Mouse (Mus musculus): ENCODE measurements at regions not wholly inside any gene's neighbourhood (a gene's known extent, or its start where the extent isn't known, plus 50 kb on each side); places are given as distances from the start of the nearest gene placed in this dataset.
"Not testable (repeated sequence)": the region's sequence is repeated elsewhere in the genome, so short reads cannot be mapped to it uniquely, and the experiment has no call there.

DNA sequence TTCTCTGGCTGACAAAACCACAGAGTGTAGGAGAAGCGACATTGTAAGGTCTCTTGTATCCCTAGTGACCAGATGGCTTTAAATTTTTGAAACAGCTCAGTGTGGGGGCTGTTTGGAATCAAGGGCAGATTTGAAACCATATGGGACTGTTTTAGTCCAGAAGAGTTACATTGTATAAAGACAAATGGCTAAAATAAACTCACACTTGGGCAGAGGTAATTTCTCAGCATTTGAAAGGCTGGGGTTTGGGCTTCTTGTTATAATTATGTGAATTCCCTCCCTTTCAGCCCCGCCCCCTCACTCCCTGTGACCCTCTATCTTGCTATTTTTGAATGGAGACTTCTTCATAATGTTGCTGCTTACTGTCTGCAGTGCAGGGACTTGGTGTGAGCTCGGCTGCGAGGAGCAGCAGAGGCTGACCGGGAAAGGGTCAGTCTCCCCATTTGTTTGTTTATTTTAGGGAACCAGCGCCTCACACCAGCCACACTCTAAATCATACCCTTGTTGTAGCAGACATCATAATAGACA lies 344.0 kb upstream of the Nova1 start:
- no peaks in the 10 kb centered on the region for H3K79me2 ChIP-seq (ENCODE audit: control insufficient read depth, insufficient read depth)
- H3K4me2 ChIP-seq (ENCODE audit: low read depth) = peak overlapping the region; percentile 42
- H3K27me3 ChIP-seq (ENCODE audit: control insufficient read depth, insufficient read depth, insufficient read length) = no peaks in the 10 kb centered on the region
- H3ac ChIP-seq (ENCODE audit: control insufficient read depth, insufficient read length) = no peak overlapping the region
- TF ChIP-seq MAX (IDR thresholded peaks at IDR 0.05; ENCODE audit: low read depth) (no peak), E2F4 (IDR thresholded peaks at IDR 0.05; ENCODE audit: insufficient read depth) (no peak), REST (IDR thresholded peaks at IDR 0.05; ENCODE audit: insufficient read depth, insufficient read length) (no peak), TCF3 (IDR thresholded peaks at IDR 0.05; ENCODE audit: insufficient read length, low read depth) (no peak), USF1 (IDR thresholded peaks at IDR 0.05; ENCODE audit: low read depth) (no peak), POLR2A (IDR thresholded peaks at IDR 0.05; ENCODE audit: insufficient read length, low read depth) (no peak), TCF12 (IDR thresholded peaks at IDR 0.05; ENCODE audit: insufficient read depth, poor library complexity, severe bottlenecking) (no peak), MYOG (IDR thresholded peaks at IDR 0.05; ENCODE audit: control insufficient read depth in 1 of 3, insufficient read depth in 1 of 3, insufficient read length in 2 of 3, low read depth in 2 of 3) (no peak), MYOD1 (IDR thresholded peaks at IDR 0.05; ENCODE audit: control insufficient read depth in 1 of 3, insufficient read length in 2 of 3, low read depth in 2 of 3) (no peak), CEBPB (IDR thresholded peaks at IDR 0.05; ENCODE audit: insufficient read depth, poor library complexity, severe bottlenecking) (no peak)
- H3K36me3 ChIP-seq (ENCODE audit: control insufficient read depth, insufficient read depth) = no peaks in the 10 kb centered on the region
- no peak overlapping the region for H3K4me3 ChIP-seq

DNA sequence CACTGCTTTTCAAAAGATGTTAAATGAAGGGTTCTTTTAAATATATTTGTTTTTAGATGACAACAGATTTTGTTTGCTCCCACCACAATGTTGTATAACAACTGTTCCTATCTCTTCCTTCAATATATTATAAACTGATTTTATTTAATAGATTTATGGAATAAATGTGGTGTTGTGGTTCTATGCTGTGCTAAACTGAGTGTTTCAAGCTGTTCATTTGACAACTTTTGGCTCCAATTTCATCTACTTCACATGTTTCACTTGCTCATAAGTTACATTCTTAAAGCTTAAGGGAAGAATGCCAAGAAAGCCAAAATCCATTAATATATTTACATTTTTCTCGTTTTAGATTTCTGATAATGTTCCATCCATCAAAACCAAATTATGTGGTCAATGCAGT lies 341.9 kb upstream of the Nova1 start:
- Histone ChIP-seq H3K79me2 (ENCODE audit: control insufficient read depth, insufficient read depth) (no peaks in the 10 kb centered on the region), H3K36me3 (ENCODE audit: control insufficient read depth, insufficient read depth) (no peaks in the 10 kb centered on the region), H3ac (ENCODE audit: control insufficient read depth, insufficient read length) (no peak overlapping the region), H3K4me2 (ENCODE audit: low read depth) (no peak overlapping the region), H3K4me3 (no peak overlapping the region), H3K27me3 (ENCODE audit: control insufficient read depth, insufficient read depth, insufficient read length) (no peaks in the 10 kb centered on the region)
- TF ChIP-seq REST (IDR thresholded peaks at IDR 0.05; ENCODE audit: insufficient read depth, insufficient read length) (no peak), USF1 (IDR thresholded peaks at IDR 0.05; ENCODE audit: low read depth) (no peak), MAX (IDR thresholded peaks at IDR 0.05; ENCODE audit: low read depth) (no peak), POLR2AphosphoS2 (IDR thresholded peaks at IDR 0.05; ENCODE audit: insufficient read length, low read depth) (no peak), TCF3 (IDR thresholded peaks at IDR 0.05; ENCODE audit: insufficient read length, low read depth) (no peak), POLR2A (IDR thresholded peaks at IDR 0.05; ENCODE audit: insufficient read length, low read depth) (no peak), MYOG (IDR thresholded peaks at IDR 0.05; ENCODE audit: control insufficient read depth in 1 of 3, insufficient read depth in 1 of 3, insufficient read length in 2 of 3, low read depth in 2 of 3) (no peak), TCF12 (IDR thresholded peaks at IDR 0.05; ENCODE audit: insufficient read depth, poor library complexity, severe bottlenecking) (no peak), CEBPB (IDR thresholded peaks at IDR 0.05; ENCODE audit: insufficient read depth, poor library complexity, severe bottlenecking) (no peak), SRF (IDR thresholded peaks at IDR 0.05; ENCODE audit: control insufficient read depth, insufficient read length, low read depth) (no peak)

DNA sequence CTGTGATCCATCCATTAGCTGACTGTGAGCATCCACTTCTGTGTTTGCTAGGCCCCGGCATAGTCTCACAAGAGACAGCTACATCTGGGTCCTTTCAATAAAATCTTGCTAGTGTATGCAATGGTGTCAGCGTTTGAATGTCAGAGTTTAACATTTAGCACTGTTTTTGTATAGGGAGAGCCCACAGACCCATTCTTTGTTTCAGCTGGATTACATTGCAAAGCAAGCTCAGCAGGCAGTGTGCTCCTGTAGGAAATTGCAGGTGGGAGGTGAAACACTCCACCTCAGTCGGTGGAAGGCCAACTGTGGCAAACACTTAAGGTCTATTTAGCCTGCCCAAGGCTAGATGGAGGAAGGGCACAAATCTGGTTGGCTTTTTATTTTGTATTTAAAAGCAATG lies 337.2 kb upstream of the Nova1 start:
- H3K27me3 ChIP-seq (ENCODE audit: control insufficient read depth, insufficient read depth, insufficient read length); H3K79me2 ChIP-seq (ENCODE audit: control insufficient read depth, insufficient read depth); H3K4me2 ChIP-seq (ENCODE audit: low read depth); H3K4me3 ChIP-seq; H3K36me3 ChIP-seq (ENCODE audit: control insufficient read depth, insufficient read depth); H3ac ChIP-seq (ENCODE audit: control insufficient read depth, insufficient read length): not testable (repeated sequence)

DNA sequence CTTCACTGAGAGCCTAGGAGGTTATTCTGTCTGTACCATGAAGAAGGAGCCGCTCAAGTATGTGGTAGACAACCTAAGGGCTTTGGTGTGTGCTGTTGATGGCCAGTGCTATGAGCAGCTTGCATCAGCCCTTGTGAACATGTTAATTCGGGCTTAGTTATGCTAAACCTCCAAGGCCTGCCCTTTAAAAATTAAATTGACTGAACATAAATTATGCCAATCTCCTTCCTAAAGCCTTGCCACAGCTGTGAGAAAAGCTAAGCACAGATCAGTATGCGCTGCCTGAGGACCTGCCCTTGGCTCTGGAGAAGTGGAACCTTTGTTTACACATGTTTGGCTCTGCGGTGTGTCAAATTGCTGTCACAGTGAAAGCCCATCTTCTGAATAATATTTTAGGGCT lies 321.9 kb upstream of the Nova1 start:
- Histone ChIP-seq H3K36me3 (ENCODE audit: control insufficient read depth, insufficient read depth) (no peaks in the 10 kb centered on the region), H3K27me3 (ENCODE audit: control insufficient read depth, insufficient read depth, insufficient read length) (no peaks in the 10 kb centered on the region), H3K4me3 (no peak overlapping the region), H3K79me2 (ENCODE audit: control insufficient read depth, insufficient read depth) (no peaks in the 10 kb centered on the region), H3ac (ENCODE audit: control insufficient read depth, insufficient read length) (no peak overlapping the region), H3K4me2 (ENCODE audit: low read depth) (no peak overlapping the region)
- no peak for TF ChIP-seq E2F4 (IDR thresholded peaks at IDR 0.05; ENCODE audit: insufficient read depth)
- no peak for TF ChIP-seq USF1 (IDR thresholded peaks at IDR 0.05; ENCODE audit: low read depth)
- no peak for TF ChIP-seq TCF12 (IDR thresholded peaks at IDR 0.05; ENCODE audit: insufficient read depth, poor library complexity, severe bottlenecking)
- no peak for TF ChIP-seq CEBPB (IDR thresholded peaks at IDR 0.05; ENCODE audit: insufficient read depth, poor library complexity, severe bottlenecking)
- TF ChIP-seq MAX (IDR thresholded peaks at IDR 0.05; ENCODE audit: low read depth) = no peak
- no peak for TF ChIP-seq POLR2A (IDR thresholded peaks at IDR 0.05; ENCODE audit: insufficient read length, low read depth)
- no peak for TF ChIP-seq MYOG (IDR thresholded peaks at IDR 0.05; ENCODE audit: control insufficient read depth in 1 of 3, insufficient read depth in 1 of 3, insufficient read length in 2 of 3, low read depth in 2 of 3)
- no peak for TF ChIP-seq POLR2AphosphoS2 (IDR thresholded peaks at IDR 0.05; ENCODE audit: insufficient read length, low read depth)
- TF ChIP-seq SRF (IDR thresholded peaks at IDR 0.05; ENCODE audit: control insufficient read depth, insufficient read length, low read depth) = no peak
- TF ChIP-seq REST (IDR thresholded peaks at IDR 0.05; ENCODE audit: insufficient read depth, insufficient read length) = no peak
- no peak for TF ChIP-seq MYOD1 (IDR thresholded peaks at IDR 0.05; ENCODE audit: control insufficient read depth in 1 of 3, insufficient read length in 2 of 3, low read depth in 2 of 3)
- TF ChIP-seq TCF3 (IDR thresholded peaks at IDR 0.05; ENCODE audit: insufficient read length, low read depth) = no peak

DNA sequence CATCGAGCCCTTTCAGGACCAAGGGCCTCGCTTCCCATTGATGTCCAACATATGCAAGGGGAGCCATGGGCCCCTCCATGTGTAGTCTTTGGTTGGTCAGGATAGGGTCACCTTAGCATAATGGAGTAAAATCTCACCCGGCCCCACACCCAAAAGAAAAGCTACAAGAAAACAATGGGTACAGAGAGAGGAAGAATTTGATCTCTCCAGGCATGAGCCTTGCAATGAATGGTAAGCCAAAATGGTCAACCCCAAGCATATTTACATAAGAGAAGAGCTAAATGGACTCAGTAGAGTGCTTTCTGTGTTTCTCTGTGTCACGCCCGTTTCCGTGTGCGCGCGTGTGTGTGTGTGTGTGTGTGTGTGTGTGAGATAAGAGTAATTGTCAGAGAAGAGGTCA lies 311.1 kb upstream of the Nova1 start:
- Histone ChIP-seq H3K79me2 (ENCODE audit: control insufficient read depth, insufficient read depth) (no peaks in the 10 kb centered on the region), H3K36me3 (ENCODE audit: control insufficient read depth, insufficient read depth) (no peaks in the 10 kb centered on the region), H3K27me3 (ENCODE audit: control insufficient read depth, insufficient read depth, insufficient read length) (no peaks in the 10 kb centered on the region), H3K4me3 (no peak overlapping the region), H3K4me2 (ENCODE audit: low read depth) (no peak overlapping the region), H3ac (ENCODE audit: control insufficient read depth, insufficient read length) (no peak overlapping the region)
- TF ChIP-seq MAX (IDR thresholded peaks at IDR 0.05; ENCODE audit: low read depth) = no peak
- TF ChIP-seq TCF3 (IDR thresholded peaks at IDR 0.05; ENCODE audit: insufficient read length, low read depth) = no peak
- no peak for TF ChIP-seq POLR2AphosphoS2 (IDR thresholded peaks at IDR 0.05; ENCODE audit: insufficient read length, low read depth)
- TF ChIP-seq TCF12 (IDR thresholded peaks at IDR 0.05; ENCODE audit: insufficient read depth, poor library complexity, severe bottlenecking) = no peak
- TF ChIP-seq MYOG (IDR thresholded peaks at IDR 0.05; ENCODE audit: control insufficient read depth in 1 of 3, insufficient read depth in 1 of 3, insufficient read length in 2 of 3, low read depth in 2 of 3) = no peak
- TF ChIP-seq E2F4 (IDR thresholded peaks at IDR 0.05; ENCODE audit: insufficient read depth) = no peak
- TF ChIP-seq MYOD1 (IDR thresholded peaks at IDR 0.05; ENCODE audit: control insufficient read depth in 1 of 3, insufficient read length in 2 of 3, low read depth in 2 of 3) = no peak
- no peak for TF ChIP-seq USF1 (IDR thresholded peaks at IDR 0.05; ENCODE audit: low read depth)
- TF ChIP-seq REST (IDR thresholded peaks at IDR 0.05; ENCODE audit: insufficient read depth, insufficient read length) = no peak
- TF ChIP-seq POLR2A (IDR thresholded peaks at IDR 0.05; ENCODE audit: insufficient read length, low read depth) = no peak
- no peak for TF ChIP-seq CEBPB (IDR thresholded peaks at IDR 0.05; ENCODE audit: insufficient read depth, poor library complexity, severe bottlenecking)
